Mouse (Mus musculus) forebrain, embryonic 11.5 days (tissue): ENCODE data around the gene Opcml. TPM values are rescaled to one million over a fixed set of nuclear protein-coding genes. Genes with fewer than 3 reads are reported as not detected.

Experiments
- ATAC-seq: fragments of 200-750 bp; cut with Nextera tagmentation; replicated peaks from 2 replicates; pipeline ENCODE4 v1.8.0; 2017; ENCODE audit warnings: moderate TSS enrichment; ENCODE audit not compliant: low FRiP score
- DNase-seq: peaks from one replicate; pipeline ENCODE4 v3.0.0-alpha.2; 2017; ENCODE audit warnings: low spot score
- H3K27ac ChIP-seq: fragments of 300-500 bp; sonication (generic); 2 replicates; pipeline ENCODE4 v1.5.1; 2014; ENCODE audit warnings: low read depth, low read length
- H3K27me3 ChIP-seq: fragments of 300-500 bp; sonication (generic); 2 replicates; pipeline ENCODE4 v1.6.1; 2014; ENCODE audit warnings: mild to moderate bottlenecking, low read length, mixed read lengths; ENCODE audit not compliant: control insufficient read depth, insufficient read depth
- H3K36me3 ChIP-seq: fragments of 300-500 bp; sonication (generic); 2 replicates; pipeline ENCODE4 v1.6.1; 2014; ENCODE audit warnings: mild to moderate bottlenecking, low read length, moderate library complexity, mixed read lengths; ENCODE audit not compliant: control insufficient read depth, insufficient read depth
- H3K4me1 ChIP-seq: fragments of 300-500 bp; sonication (generic); replicated peaks from 2 replicates; pipeline ENCODE4 v1.6.1; 2014; ENCODE audit warnings: low read length, mixed read lengths; ENCODE audit not compliant: control insufficient read depth, insufficient read depth
- H3K4me2 ChIP-seq: fragments of 300-500 bp; sonication (generic); 2 replicates; pipeline ENCODE4 v1.6.1; 2014; ENCODE audit warnings: low read depth, mild to moderate bottlenecking, low read length, moderate library complexity, mixed read lengths; ENCODE audit not compliant: severe bottlenecking
- H3K4me3 ChIP-seq: fragments of 300-500 bp; sonication (generic); 2 replicates; pipeline ENCODE4 v1.5.1; 2014; ENCODE audit warnings: low read depth, low read length
- H3K9ac ChIP-seq: fragments of 300-500 bp; sonication (generic); 2 replicates; pipeline ENCODE4 v1.6.1; 2014; ENCODE audit warnings: low read length
- H3K9me3 ChIP-seq: fragments of 300-500 bp; sonication (generic); 2 replicates; pipeline ENCODE4 v1.6.1; 2016; ENCODE audit warnings: low read length, mixed read lengths; ENCODE audit not compliant: control insufficient read depth
- WGBS: fragments of 180-500 bp; shearing (Covaris S2); extraction: QIAGEN DNeasy Blood & Tissue Kit; methylation state at CpG from one replicate; pipeline ENCODE4 v1.1.7; 2014; 5-methylcytosine and 5-hydroxymethylcytosine counted together
- polyA plus RNA-seq: library from polyadenylated mRNA; unstranded; fragments of >200 nt; fragmentation: Nextera tagmentation; extraction: Ambion mirVana; gene quantifications from 2 replicates; pipeline ENCODE4 v1.2.1, GENCODE M21; 2014

Gene Opcml
- polyA plus RNA-seq, 1 experiment from 2014 or later, result 2.4 TPM

- H3K9ac ChIP-seq, result no peak overlapping the region
- no peaks in the 10 kb centered on the region for H3K9me3 ChIP-seq
- no peak overlapping the region for H3K4me3 ChIP-seq
- DNase-seq (no peak), ATAC-seq (no peak)
- no peaks in the 10 kb centered on the region for H3K4me1 ChIP-seq
- no peak overlapping the region for H3K4me2 ChIP-seq
- H3K27me3 ChIP-seq, result no peaks in the 10 kb centered on the region
- 81% methylated on average over 4 of the region's 4 CpGs for WGBS
- no peaks in the 10 kb centered on the region for H3K36me3 ChIP-seq
- no peak overlapping the region for H3K27ac ChIP-seq
Observed at GRCm38 (mm10) chr9:28536637-28537036, 746.1 kb downstream of the Opcml start.

DNA sequence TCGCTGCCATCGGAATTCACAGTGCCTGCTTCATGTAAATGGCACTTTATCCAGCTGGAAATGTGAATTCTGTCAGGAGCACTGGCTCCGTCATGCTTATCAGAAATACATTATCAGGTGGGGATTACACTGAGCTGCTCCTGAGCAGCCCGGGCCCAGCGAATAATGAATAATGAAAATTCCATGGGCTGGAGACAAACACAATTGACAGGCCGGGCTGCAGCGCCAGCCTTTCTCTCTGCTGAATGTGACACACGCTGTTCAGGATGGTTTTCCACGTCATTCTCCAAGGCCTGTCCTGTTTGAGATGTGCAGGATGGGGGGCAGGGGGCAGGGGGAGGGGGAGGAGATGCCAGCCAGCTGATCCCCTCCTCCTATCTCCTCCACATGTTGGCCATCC lies 757.6 kb downstream of the Opcml start:
- Histone ChIP-seq H3K4me2 (no peak overlapping the region), H3K4me3 (no peak overlapping the region), H3K36me3 (no peaks in the 10 kb centered on the region), H3K4me1 (no peaks in the 10 kb centered on the region), H3K27ac (no peak overlapping the region), H3K27me3 (no peaks in the 10 kb centered on the region), H3K9me3 (no peaks in the 10 kb centered on the region), H3K9ac (no peak overlapping the region)
- WGBS, result 52% methylated on average over 9 of the region's 9 CpGs
- ATAC-seq (no peak), DNase-seq (no peak)

DNA sequence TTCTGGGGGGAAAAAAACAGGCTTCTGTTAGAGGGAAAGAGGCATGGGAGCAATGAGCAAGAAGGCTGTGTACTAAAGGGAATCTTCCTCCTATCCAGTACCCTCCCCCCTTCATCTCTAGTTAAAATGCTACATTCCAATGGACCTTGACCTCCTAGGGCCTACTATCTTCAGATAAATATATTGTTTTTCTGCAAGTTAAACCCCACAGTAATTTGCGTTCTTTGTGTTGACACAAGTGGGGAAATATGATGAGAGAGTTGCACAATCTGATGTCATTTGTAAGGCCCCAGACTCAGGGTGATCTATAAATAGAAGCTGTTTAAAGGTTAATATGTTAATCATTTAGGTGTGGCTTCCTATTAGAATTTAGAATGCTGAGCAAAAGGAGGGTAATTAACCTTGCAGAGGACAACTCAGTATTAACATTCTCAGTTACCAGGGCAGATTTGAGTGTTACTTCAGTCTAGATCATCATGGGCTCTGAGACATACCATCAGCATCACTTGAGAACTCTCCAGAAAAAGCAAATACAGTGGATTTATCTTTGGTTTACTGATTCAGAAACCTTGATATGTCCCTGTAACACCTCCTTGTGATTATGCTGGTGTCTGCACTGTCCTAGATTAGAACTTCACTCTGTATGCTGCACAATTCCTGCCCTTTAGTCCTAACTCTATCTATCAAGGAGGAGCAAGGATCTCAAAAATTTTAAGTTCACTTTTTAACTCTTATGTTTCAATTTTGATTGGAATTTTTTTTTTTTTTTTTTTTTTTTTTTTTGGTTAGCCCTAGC lies 762.0 kb downstream of the Opcml start:
- no peak overlapping the region for H3K9ac ChIP-seq
- 89% methylated on average over 1 of the region's 1 CpGs for WGBS
- ATAC-seq (no peak), DNase-seq (no peak)
- no peaks in the 10 kb centered on the region for H3K36me3 ChIP-seq
- no peaks in the 10 kb centered on the region for H3K9me3 ChIP-seq
- H3K4me1 ChIP-seq, result no peaks in the 10 kb centered on the region
- H3K4me3 ChIP-seq, result no peak overlapping the region
- H3K4me2 ChIP-seq, result no peak overlapping the region
- no peaks in the 10 kb centered on the region for H3K27me3 ChIP-seq
- H3K27ac ChIP-seq, result no peak overlapping the region

DNA sequence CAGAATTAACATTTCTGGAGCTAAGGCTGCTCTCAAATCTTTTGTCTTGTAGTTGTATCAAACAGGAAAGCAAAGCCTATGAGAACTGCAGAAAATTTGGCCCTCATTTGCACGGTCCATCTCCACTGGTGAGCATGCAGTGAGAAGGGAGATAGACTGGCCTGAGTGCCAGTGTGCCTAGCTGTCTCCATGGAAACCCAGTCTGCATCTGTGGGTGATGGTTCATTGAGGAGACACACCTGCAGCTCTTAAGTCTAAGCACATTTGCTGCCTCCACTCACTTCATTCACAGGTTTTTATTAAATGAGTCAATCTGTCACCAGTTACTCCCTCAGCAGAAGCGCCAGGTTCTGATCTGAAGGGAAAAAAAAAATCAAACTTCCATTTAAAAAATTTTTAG lies 768.1 kb downstream of the Opcml start:
- H3K27ac ChIP-seq, result no peak overlapping the region
- H3K4me1 ChIP-seq, result no peaks in the 10 kb centered on the region
- H3K9ac ChIP-seq, result no peak overlapping the region
- H3K4me3 ChIP-seq, result no peak overlapping the region
- DNase-seq (no peak), ATAC-seq (no peak)
- H3K9me3 ChIP-seq, result no peaks in the 10 kb centered on the region
- 85% methylated on average over 2 of the region's 2 CpGs for WGBS
- no peaks in the 10 kb centered on the region for H3K27me3 ChIP-seq
- no peak overlapping the region for H3K4me2 ChIP-seq
- no peaks in the 10 kb centered on the region for H3K36me3 ChIP-seq

GRCm38 (mm10) chr9:28561761-28562160 lies 771.2 kb downstream of the Opcml start:
- DNase-seq (no peak), ATAC-seq (no peak)
- H3K4me2 ChIP-seq, result no peak overlapping the region
- no peaks in the 10 kb centered on the region for H3K9me3 ChIP-seq
- H3K27me3 ChIP-seq, result no peaks in the 10 kb centered on the region
- WGBS, result 50% methylated on average over 6 of the region's 6 CpGs
- H3K9ac ChIP-seq, result no peak overlapping the region
- H3K27ac ChIP-seq, result no peak overlapping the region
- no peaks in the 10 kb centered on the region for H3K4me1 ChIP-seq
- H3K4me3 ChIP-seq, result no peak overlapping the region
- no peaks in the 10 kb centered on the region for H3K36me3 ChIP-seq

GRCm38 (mm10) chr9:28563066-28563683 lies 772.6 kb downstream of the Opcml start:
- Histone ChIP-seq H3K4me1 (no peaks in the 10 kb centered on the region), H3K4me3 (no peak overlapping the region), H3K27ac (no peak overlapping the region), H3K36me3 (no peaks in the 10 kb centered on the region), H3K9ac (no peak overlapping the region), H3K9me3 (no peaks in the 10 kb centered on the region), H3K27me3 (no peaks in the 10 kb centered on the region), H3K4me2 (no peak overlapping the region)
- DNase-seq (no peak), ATAC-seq (no peak)
- WGBS, result 78% methylated on average over 14 of the region's 14 CpGs

GRCm38 (mm10) chr9:28569041-28569522 lies 778.5 kb downstream of the Opcml start:
- H3K4me3 ChIP-seq, result no peak overlapping the region
- no peak overlapping the region for H3K4me2 ChIP-seq
- no peaks in the 10 kb centered on the region for H3K4me1 ChIP-seq
- H3K27ac ChIP-seq, result no peak overlapping the region
- no peaks in the 10 kb centered on the region for H3K36me3 ChIP-seq
- DNase-seq (no peak), ATAC-seq (no peak)
- no peak overlapping the region for H3K9ac ChIP-seq
- no peaks in the 10 kb centered on the region for H3K27me3 ChIP-seq
- WGBS, result 29% methylated on average over 8 of the region's 8 CpGs
- H3K9me3 ChIP-seq, result no peaks in the 10 kb centered on the region

- Histone ChIP-seq H3K9me3 (no peaks in the 10 kb centered on the region), H3K27ac (no peak overlapping the region), H3K36me3 (no peaks in the 10 kb centered on the region), H3K4me3 (no peak overlapping the region), H3K9ac (no peak overlapping the region), H3K4me1 (no peaks in the 10 kb centered on the region), H3K27me3 (no peaks in the 10 kb centered on the region), H3K4me2 (no peak overlapping the region)
- no peak for ATAC-seq
- DNase-seq, result no peak
- 61% methylated on average over 2 of the region's 2 CpGs for WGBS
Observed at GRCm38 (mm10) chr9:28569776-28570175, 779.2 kb downstream of the Opcml start.

DNA sequence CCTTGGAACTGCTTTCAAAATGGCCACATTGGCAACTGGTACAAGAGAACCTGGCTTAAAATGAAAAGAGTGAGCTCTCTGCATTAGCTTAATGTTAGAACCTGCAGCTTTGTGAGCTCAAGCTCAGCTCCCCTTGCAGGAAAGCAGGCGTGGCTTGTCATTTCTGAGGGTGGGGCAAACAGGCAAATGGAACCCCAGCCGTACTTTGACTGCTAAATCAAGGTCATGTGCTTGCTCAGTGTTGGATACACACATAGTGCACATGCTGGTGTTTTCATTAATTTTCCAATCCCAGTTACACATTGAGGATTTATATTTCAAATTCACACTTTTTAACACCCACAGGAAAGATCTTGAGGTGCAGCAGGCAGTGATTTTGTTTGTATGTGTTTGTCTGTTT lies 781.1 kb downstream of the Opcml start:
- Histone ChIP-seq H3K27ac (no peak overlapping the region), H3K4me2 (no peak overlapping the region), H3K9ac (no peak overlapping the region), H3K9me3 (no peaks in the 10 kb centered on the region), H3K4me3 (no peak overlapping the region), H3K36me3 (no peaks in the 10 kb centered on the region), H3K4me1 (no peaks in the 10 kb centered on the region), H3K27me3 (no peaks in the 10 kb centered on the region)
- no peak for ATAC-seq
- no peak for DNase-seq
- 69% methylated on average over 2 of the region's 2 CpGs for WGBS
